Mouse (Mus musculus): ENCODE results near the gene Slc26a6.

GRCm38 (mm10) chr9:108935991-108936390 lies 82.9 kb downstream of the Slc26a6 start:
- TF ChIP-seq CTCF (conservative IDR thresholded peaks at IDR 0.05; ENCODE audit: insufficient read depth, insufficient read length, low read depth, low read length) (no peak), POLR2A (IDR thresholded peaks at IDR 0.05; ENCODE audit: low read depth, low read length) (no peak)
